Mouse (Mus musculus): ENCODE results near the gene Mtfr1l.

Mtfr1l gene

GRCm38 (mm10) chr4:134534932-134535786 lies at the start of gene Mtfr1l:
Mtfr1l (minus strand) TSS chr4:134535387.
- peak; percentile 96 for DNase-seq

GRCm38 (mm10) chr4:134583513-134583912 lies 48.3 kb upstream of the Mtfr1l start:
- no peak for DNase-seq

GRCm38 (mm10) chr4:134581365-134581764 lies 46.2 kb upstream of the Mtfr1l start:
- DNase-seq: no peak

- DNase-seq: peak; percentile 87
These were observed 45.4 kb upstream of the Mtfr1l start for GRCm38 (mm10) chr4:134580351-134581148.

- DNase-seq: peak; percentile 73
These were observed 44.4 kb upstream of the Mtfr1l start for GRCm38 (mm10) chr4:134579620-134580019.

GRCm38 (mm10) chr4:134579212-134579611 lies 44.0 kb upstream of the Mtfr1l start:
- no peak for DNase-seq

GRCm38 (mm10) chr4:134578407-134578806 lies 43.2 kb upstream of the Mtfr1l start:
- DNase-seq: no peak

- no peak for DNase-seq
These were observed 42.1 kb upstream of the Mtfr1l start for GRCm38 (mm10) chr4:134577281-134577680.

- no peak for DNase-seq
These were observed 40.3 kb upstream of the Mtfr1l start for GRCm38 (mm10) chr4:134575486-134575885.

- no peak for DNase-seq
These were observed 37.5 kb upstream of the Mtfr1l start for GRCm38 (mm10) chr4:134572449-134573300.

- DNase-seq: no peak
These were observed 35.7 kb upstream of the Mtfr1l start for GRCm38 (mm10) chr4:134570704-134571451.

GRCm38 (mm10) chr4:134569831-134570230 lies 34.6 kb upstream of the Mtfr1l start:
- DNase-seq: no peak

- DNase-seq: no peak
These were observed 34.0 kb upstream of the Mtfr1l start for GRCm38 (mm10) chr4:134569205-134569604.

GRCm38 (mm10) chr4:134567377-134568226 lies 32.4 kb upstream of the Mtfr1l start:
- DNase-seq: peak; percentile 73

- DNase-seq: no peak
These were observed 28.9 kb upstream of the Mtfr1l start for GRCm38 (mm10) chr4:134564093-134564492.

GRCm38 (mm10) chr4:134563624-134564023 lies 28.4 kb upstream of the Mtfr1l start:
- no peak for DNase-seq

- DNase-seq: peak; percentile 70
These were observed 26.8 kb upstream of the Mtfr1l start for GRCm38 (mm10) chr4:134562014-134562413.

- DNase-seq: no peak
These were observed 25.5 kb upstream of the Mtfr1l start for GRCm38 (mm10) chr4:134560699-134561098.

GRCm38 (mm10) chr4:134559154-134559553 lies 24.0 kb upstream of the Mtfr1l start:
- no peak for DNase-seq

- no peak for DNase-seq
These were observed 23.5 kb upstream of the Mtfr1l start for GRCm38 (mm10) chr4:134558570-134559113.
